Mouse (Mus musculus): ENCODE results near the gene Fam129c. TPM values are rescaled to one million over a fixed set of nuclear protein-coding genes. Genes with fewer than 3 reads are reported as not detected.

Fam129c gene
- total RNA-seq, 2 experiments from 2014 or later: 2.7 to 4.3 TPM

GRCm38 (mm10) chr8:71638321-71638720 is 40.9 kb downstream of the Fam129c start:
- DNase-seq (ENCODE audit: extremely low spot score in 1 of 2, low spot score in 1 of 2): no peak

- no peak for DNase-seq (ENCODE audit: extremely low spot score in 1 of 2, low spot score in 1 of 2)
Observed at GRCm38 (mm10) chr8:71639318-71639717, 41.9 kb downstream of the Fam129c start.

GRCm38 (mm10) chr8:71645510-71645909 is 48.1 kb downstream of the Fam129c start:
- no peak for DNase-seq (ENCODE audit: extremely low spot score in 1 of 2, low spot score in 1 of 2)

- no peak for DNase-seq (ENCODE audit: extremely low spot score in 1 of 2, low spot score in 1 of 2)
Observed at GRCm38 (mm10) chr8:71654600-71654999, 57.2 kb downstream of the Fam129c start.

Small RNA genes lying within 50 kb of the gene (microRNA-seq; reads per million reads assigned to microRNA genes)
- 29.4 to 33.1 reads per million in 2 experiments for gene Mir6769b

Other genes with a start within 250 kb of the Fam129c start
- 100 to 1,000 TPM; 113 TPM for gene Use1, start 230.8 kb upstream of the Fam129c start, total RNA-seq (2021)
- gene Ocel1, start 226.3 kb upstream of the Fam129c start, total RNA-seq (2021): 10 to 100 TPM; 15.3 to 18.5 TPM
- gene Nr2f6, start 215.7 kb upstream of the Fam129c start, total RNA-seq (2021): 10 to 100 TPM; 43.0 to 44.1 TPM
- gene Ushbp1, start 201.8 kb upstream of the Fam129c start, total RNA-seq (2021): 1 to 10 TPM; 3.6 to 4.4 TPM
- 10 to 100 TPM; 98.0 to 99.3 TPM for gene Babam1, start 200.8 kb upstream of the Fam129c start, total RNA-seq (2021)
- gene Ankle1, start 191.6 kb upstream of the Fam129c start, total RNA-seq (2021): under 1 TPM; 0.31 to 0.47 TPM
- 100 to 1,000 TPM; 235 to 284 TPM for gene Abhd8, start 134.0 kb upstream of the Fam129c start, total RNA-seq (2021)
- 10 to 100 TPM; 49.9 to 54.7 TPM for gene Mrpl34, start 132.7 kb upstream of the Fam129c start, total RNA-seq (2021)
- 10 to 100 TPM; 95.6 to 97.2 TPM for gene Dda1, start 128.4 kb upstream of the Fam129c start, total RNA-seq (2021)
- 10 to 100 TPM; 53.5 to 58.0 TPM for gene Ano8, start 111.7 kb upstream of the Fam129c start, total RNA-seq (2021)
- 10 to 100 TPM; 28.4 to 36.4 TPM for gene Gtpbp3, start 109.5 kb upstream of the Fam129c start, total RNA-seq (2021)
- 1 to 10 TPM; 6.1 to 6.7 TPM for gene Plvap, start 85.9 kb upstream of the Fam129c start, total RNA-seq (2021)
- not detected for gene Ccdc194, start 71.9 kb upstream of the Fam129c start, total RNA-seq (2021)
- 1 to 10 TPM; 3.0 to 4.1 TPM for gene Bst2, start 60.2 kb upstream of the Fam129c start, total RNA-seq (2021)
- 10 to 100 TPM; 30.9 to 33.6 TPM for gene Mvb12a, start 54.7 kb upstream of the Fam129c start, total RNA-seq (2021)
- gene Tmem221, start 38.8 kb upstream of the Fam129c start, total RNA-seq (2021): not detected
- not detected for gene Nxnl1, start 31.0 kb upstream of the Fam129c start, total RNA-seq (2021)
- gene Slc27a1, start 28.8 kb upstream of the Fam129c start, total RNA-seq (2021): 100 to 1,000 TPM; 107 to 128 TPM
- 10 to 100 TPM; 36.3 to 38.9 TPM for gene Pgls, start 5.5 kb upstream of the Fam129c start, total RNA-seq (2021)
- 10 to 100 TPM; 56.7 to 58.7 TPM for gene Colgalt1, start 13.3 kb downstream of the Fam129c start, total RNA-seq (2021)
- 100 to 1,000 TPM; 235 to 291 TPM for gene Unc13a, start 74.1 kb downstream of the Fam129c start, total RNA-seq (2021)
- gene Jak3, start 78.6 kb downstream of the Fam129c start, total RNA-seq (2021): 1 to 10 TPM; 4.9 to 5.6 TPM
- 1 to 10 TPM in 1 of 2 experiments, under 1 TPM in 1; 0.98 to 3.3 TPM for gene Insl3, start 91.6 kb downstream of the Fam129c start, total RNA-seq (2021)
- gene B3gnt3, start 104.1 kb downstream of the Fam129c start, total RNA-seq (2021): under 1 TPM; 0.42 to 0.47 TPM
- 100 to 1,000 TPM in 1 of 2 experiments, 10 to 100 TPM in 1; 88.0 to 106 TPM for gene Fcho1, start 128.1 kb downstream of the Fam129c start, total RNA-seq (2021)

Data from layer of hippocampus, postnatal 25 days (tissue).